Mouse (Mus musculus): ENCODE data around the gene Gm10358. TPM values are rescaled to one million over a fixed set of nuclear protein-coding genes. Genes with fewer than 3 reads are reported as not detected.
"Not testable (repeated sequence)": the region's sequence is repeated elsewhere in the genome, so short reads cannot be mapped to it uniquely, and the experiment has no call there.

Gm10358 gene
- polyA plus RNA-seq (2012; rRNA removed), result 0.26 and 0.36 TPM in 2 replicates

DNA sequence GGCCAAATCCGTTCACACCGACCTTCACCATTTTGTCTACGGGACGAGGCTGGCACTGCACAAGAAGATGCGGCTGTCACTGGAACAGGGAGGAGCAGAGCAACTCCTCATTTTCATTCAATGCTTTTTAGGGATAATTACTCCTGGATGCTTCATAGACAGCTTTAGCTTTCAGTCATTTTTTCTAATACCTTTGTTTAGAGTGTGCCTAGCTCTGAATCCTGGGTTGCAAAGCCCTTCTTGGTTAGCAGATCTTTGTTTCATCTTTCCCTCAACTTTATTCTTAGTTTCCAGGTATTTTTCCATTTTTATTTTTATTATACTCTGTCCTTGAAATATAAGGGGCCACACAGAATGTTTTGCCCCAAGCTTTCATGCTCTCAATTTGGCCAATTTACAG, at the start of gene Gm10358:
TSS of gene Gm10358 (minus strand) at position 101 of the 400 bp plus-strand sequence.
- no peak for DNase-seq (ENCODE audit: low read depth)

DNA sequence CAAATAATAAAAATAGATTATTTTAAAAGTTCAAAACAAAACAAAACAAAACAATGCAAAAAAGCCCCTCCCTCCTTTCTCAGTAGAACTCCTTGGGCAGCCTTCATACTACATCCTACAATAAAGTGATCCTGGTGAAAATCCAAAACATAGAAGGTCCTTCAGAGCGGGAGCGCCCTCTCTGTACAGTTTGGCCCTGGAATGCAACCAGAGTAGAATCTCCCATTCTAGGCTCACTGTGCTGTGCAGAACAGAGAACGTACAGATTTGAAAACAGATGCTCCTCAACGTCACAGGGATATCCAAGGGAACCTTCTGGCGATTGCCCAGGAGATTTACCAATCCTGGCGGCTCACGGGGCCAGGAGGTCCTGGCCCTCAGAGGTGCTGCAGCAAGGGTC, 42.0 kb upstream of the Gm10358 start, which contains the start of gene Iqcm:
TSS of gene Iqcm (plus strand) at position 301 of the 400 bp plus-strand sequence.
- DNase-seq (ENCODE audit: low read depth), result no peak

DNA sequence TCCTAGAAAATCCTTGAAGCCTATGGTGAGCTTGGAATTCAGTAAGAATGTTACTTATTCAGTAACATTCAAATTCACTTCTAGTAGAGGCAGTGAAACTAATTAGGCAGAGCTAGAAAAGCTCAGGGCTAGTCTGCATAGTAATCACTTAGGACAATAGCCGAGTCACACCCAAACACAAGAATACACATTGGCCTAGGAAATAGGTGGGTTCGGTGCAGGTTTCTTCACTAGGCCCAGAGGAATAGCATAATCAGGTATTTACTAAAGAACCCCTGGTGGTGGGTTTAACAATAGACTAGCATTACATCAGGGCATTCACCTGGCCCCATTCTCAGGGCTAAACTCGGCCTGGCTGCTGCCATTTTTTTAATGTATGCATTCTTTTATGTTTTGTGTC, 9.3 kb upstream of the Gm10358 start:
- not testable (repeated sequence) for DNase-seq (ENCODE audit: low read depth)

DNA sequence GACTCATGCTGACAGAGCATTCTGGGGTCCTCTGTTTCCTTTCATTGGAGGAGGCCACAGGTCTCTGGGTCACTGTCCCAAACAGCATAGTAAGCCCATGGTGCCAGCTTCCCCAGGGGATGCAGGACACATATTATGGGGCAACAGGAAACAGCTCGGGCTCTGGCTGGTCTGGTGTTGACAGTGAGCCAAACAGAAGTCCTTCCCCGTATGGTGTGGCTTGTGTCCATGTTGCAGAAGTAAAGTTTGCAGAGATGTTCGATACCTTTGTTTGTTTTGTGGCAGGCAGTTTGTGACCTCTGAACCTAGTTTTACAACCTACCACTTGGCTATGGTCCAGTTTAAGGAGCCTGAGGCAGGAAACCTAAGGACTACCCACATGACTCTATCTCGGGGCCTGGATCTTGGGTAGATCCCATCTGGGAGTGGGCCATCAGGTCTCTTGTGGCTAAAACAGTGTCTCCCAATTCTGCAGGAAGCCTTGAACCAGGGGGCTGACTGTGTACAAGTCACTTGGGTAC, 21.6 kb downstream of the Gm10358 start:
- no peak for DNase-seq (ENCODE audit: low read depth)

DNA sequence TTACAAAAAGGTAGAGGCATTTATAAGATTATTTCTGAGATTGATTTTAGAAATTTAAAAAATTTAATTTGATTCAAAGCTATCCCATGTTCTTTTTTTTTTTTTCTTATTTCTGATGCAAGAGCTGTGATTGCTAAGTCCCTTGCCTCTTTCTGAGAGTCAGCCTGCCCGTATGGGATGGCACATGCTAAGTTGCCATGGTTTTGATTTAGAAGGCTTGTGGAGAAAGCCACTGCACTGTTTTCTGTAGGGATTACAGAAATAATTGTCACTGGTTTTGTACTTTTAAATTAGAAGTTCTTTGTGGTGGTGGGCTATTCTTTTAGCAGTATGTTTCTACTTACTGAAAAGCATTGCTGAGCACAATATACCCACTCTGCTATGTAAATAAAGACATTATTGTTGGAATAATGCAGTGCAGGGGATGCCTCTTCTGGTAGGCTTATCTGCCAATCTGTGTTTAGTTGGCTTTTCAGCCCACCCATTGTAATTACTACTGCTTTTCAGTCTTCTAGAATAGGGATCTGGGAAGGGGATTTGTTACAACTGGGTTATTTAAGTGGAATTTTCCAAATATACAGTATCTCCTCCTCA, 30.8 kb downstream of the Gm10358 start:
- DNase-seq (ENCODE audit: low read depth), result no peak

DNA sequence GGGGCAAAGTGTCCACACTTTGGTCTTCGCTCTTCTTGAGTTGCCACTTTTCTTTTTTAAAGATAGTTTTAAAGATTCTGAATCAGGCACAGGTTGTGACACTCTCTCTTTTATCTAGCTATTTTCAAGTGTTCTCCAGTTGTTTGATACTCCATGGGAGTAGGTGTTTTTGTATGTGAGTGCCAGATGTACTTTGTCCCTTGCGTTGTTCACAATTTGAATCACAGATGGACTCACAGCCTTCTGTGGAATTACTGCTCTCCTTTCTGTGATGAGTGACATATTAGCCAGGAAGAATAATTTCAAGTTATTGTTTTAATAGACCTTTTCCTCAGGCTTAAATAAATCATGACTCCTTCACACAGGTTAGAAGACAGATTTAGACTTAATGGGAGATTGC, 34.4 kb downstream of the Gm10358 start:
- DNase-seq (ENCODE audit: low read depth), result no peak

Other genes with a start within 250 kb of the Gm10358 start
- 6.2 and 9.6 TPM in 2 replicates for gene Rasd2, start 192.6 kb downstream of the Gm10358 start, polyA plus RNA-seq (2012; rRNA removed)
- 0.08 and 0.22 TPM in 2 replicates for gene Iqcm, start 42.1 kb upstream of the Gm10358 start, polyA plus RNA-seq (2012; rRNA removed)